Mouse (Mus musculus): ENCODE measurements around the gene Thsd1.

Gene Thsd1

DNA sequence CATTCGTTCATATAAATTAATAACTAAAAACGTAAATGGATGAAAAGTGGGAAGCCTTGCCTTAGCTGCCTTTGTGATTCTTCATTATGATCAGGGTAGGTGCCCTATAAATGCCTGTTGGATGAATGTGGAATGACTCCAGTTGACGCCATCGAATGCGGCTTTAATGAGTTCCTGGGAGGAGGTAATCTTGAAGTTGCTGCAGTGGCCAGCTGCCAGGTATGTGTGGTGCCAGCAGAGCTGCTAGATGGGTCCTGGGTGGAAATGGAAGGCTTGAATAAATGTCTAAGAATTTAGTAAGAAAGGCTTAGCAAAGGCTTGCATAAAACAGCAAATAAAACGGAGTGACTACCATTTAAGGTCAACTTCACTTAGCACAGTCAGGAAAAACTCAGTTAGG lies 37.7 kb downstream of the Thsd1 start:
- DNase-seq (ENCODE audit: low read depth, low spot score), result no peak

GRCm38 (mm10) chr8:22265194-22265593 lies 38.1 kb downstream of the Thsd1 start:
- DNase-seq (ENCODE audit: low read depth, low spot score), result no peak

- DNase-seq (ENCODE audit: low read depth, low spot score), result no peak
Measured at GRCm38 (mm10) chr8:22266809-22267208, 39.7 kb downstream of the Thsd1 start.

DNA sequence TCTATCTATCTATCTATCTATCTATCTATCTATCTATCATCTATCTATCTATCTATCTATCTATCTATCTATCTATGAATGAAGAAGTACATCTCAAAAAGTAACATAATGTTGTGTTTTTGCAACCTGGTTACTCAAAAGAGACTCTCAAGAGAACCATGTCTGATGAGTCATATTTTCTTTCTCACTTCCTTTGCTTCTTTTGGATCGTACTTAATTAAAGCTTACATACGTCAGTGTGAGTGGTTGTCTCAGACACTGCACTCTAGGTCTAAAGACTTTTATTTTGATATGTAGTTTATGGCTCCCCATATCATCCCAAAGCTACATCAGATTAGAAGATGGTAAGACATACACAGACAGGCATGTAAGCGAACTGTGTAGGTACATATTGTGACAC lies 46.0 kb downstream of the Thsd1 start:
- peak; percentile 1 for DNase-seq (ENCODE audit: low read depth, low spot score)

- no peak for DNase-seq (ENCODE audit: low read depth, low spot score)
Measured at GRCm38 (mm10) chr8:22274641-22275040, 47.5 kb downstream of the Thsd1 start.

DNA sequence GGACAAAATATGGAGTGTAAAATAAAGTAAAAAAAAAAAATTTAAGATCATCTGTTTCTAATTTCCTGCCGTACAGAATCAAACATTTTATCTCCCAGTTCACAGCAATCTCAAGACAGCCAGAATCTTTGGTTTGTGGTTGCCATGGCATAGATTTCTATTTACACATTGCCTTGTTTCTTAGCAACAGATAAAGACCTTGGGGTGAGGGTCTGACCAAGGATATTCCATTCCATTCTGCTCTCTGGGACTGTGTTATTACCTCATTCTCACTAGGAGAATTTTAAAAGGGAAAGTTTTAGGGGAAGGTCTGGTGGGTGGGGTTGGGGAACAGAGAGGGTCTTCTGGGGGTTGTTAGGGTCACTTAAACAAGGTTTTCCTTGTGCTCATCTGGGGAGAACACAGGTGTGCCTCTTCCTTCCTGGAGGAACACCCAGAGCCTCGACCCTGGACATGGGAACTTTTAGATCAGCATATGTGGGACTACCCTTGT lies 55.9 kb downstream of the Thsd1 start, which contains the start of gene Tpte:
Tpte (plus strand) TSS at position 443 of the 493 bp plus-strand sequence.
- DNase-seq (ENCODE audit: low read depth, low spot score), result no peak

DNA sequence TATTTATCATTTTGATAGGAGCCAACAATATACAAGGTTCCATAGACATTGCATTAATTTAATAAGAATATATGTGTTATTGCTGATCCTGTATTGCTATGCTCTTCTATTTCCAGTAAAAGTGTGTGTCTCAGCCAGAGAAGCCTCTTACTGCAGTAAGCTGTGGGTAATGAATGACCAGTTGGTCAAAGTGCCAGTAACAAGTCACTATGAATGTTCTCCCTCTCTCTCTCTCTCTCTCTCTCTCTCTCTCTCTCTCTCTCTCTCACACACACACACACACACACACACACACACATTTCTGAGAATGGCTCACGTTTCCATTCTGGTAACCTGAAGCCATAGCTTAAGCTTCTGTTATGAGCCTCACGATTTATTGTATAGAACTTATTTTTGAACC lies 75.2 kb downstream of the Thsd1 start:
- DNase-seq (ENCODE audit: low read depth, low spot score), result no peak

- no peak for DNase-seq (ENCODE audit: low read depth, low spot score)
Measured at GRCm38 (mm10) chr8:22302896-22303306, 75.8 kb downstream of the Thsd1 start.

DNA sequence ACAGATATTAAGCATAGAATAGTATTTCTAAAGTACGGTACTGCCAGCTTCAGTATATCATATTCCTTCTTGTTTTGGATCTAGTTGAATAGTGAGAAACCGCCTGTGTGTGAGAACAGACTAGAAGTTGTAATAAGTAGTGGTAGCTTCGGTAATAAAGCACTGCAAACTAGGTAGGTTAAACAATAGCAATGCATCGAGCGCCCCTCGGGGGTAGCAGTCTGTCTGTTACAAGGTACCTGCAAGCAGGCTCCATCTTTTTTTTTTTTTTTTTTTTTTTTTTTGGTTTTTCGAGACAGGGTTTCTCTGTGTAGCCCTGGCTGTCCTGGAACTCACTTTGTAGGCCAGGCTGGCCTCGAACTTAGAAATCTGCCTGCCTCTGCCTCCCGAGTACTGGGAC lies 76.9 kb downstream of the Thsd1 start:
- peak; percentile 3 for DNase-seq (ENCODE audit: low read depth, low spot score)

DNA sequence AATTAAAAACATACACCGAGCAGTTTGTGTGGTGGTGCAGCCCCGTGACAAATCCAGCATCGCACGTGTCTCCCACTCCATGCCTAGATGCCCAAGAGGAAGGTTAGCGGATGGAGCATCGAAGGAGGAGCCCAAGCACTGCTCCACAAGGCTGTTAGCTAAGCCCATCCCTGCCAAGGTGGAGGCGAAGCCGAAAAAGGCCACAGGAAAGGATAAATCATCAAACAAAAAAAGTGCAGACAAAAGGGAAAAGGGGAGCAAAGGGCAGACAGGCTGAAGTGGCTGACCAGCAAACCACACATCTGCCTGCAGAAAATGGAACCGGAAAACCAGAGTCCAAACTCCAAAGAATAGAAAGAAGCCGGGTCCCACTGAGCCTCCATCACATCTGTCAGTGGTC lies 79.9 kb downstream of the Thsd1 start:
- no peak for DNase-seq (ENCODE audit: low read depth, low spot score)

Data from CD4-positive, CD25-positive, alpha-beta regulatory T cell, adult 2 months (primary cell).